Mouse (Mus musculus): Measurements from ENCODE around the gene Eif1ax. TPM values are rescaled to one million over a fixed set of nuclear protein-coding genes. Genes with fewer than 3 reads are reported as not detected.
A peak's percentile ranks its signal among the peaks of the same experiment; 100 is the strongest.

Eif1ax gene
- polyA plus RNA-seq (2012; rRNA removed), result 36.8 and 77.7 TPM in 2 replicates

DNA sequence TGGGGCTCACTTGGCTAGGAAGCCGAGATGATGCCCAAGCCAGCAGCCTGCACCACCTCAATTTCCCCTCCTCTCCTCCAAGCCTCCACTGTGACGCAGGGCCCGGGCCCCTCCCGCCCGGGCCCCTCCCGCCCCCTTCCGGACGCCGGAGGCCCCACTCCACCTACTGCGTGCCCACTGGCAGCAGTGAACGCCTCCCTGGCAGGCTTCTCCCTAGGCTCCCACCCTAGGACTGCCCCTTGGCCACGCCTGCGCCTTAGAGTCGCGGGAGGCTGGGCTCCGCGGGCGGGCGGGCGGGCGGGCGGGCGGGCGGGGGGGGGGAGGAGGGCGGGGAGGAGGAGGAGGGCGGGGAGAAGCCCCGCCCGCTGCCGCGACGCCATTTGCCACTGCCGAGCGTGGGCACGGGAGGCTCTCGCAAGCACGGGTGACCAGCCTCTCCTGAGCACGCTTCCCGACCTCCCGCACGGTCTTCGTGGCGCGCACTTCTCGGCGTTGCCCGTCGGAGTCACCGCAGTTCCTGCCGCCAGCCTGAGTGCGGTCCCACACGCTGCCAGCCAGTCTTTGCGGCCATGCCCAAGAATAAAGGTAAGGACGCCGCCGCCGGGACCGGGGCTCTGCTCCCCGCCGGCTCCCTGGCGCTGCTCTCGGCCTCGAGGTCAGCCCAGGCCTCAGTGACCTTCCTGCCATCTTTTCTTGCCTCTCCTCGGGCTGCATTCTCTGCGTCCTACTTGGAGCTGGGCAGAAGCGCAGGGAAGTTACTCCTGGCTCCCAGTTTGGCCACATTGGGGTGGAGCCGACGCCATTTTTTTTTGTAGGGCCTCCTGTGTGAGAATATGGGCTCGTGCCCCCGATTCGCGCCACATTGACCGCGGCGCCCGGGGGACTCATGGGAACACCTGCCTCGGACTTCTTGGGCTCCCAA lies at the start of gene Eif1ax:
Gene Eif1ax, plus strand, starts transcription at position 348 of the 922 bp plus-strand sequence.
- TF ChIP-seq POLR2A (IDR thresholded peaks at IDR 0.05; ENCODE audit: borderline replicate concordance, extremely low read depth, low read depth, low read length) (peak; percentile 74; the same call in 1 of the 2 replicates), CTCF (IDR thresholded peaks at IDR 0.05; ENCODE audit: insufficient read depth, low read length) (no peak)
- Histone ChIP-seq H3K4me3 (replicated peaks; ENCODE audit: extremely low read depth, low read depth, low read length) (peak within 1 kb of the TSS; percentile 97), H3K4me1 (ENCODE audit: control insufficient read depth, insufficient read depth, low read length) (no peaks in the 10 kb centered on the region; the same call in 1 of the 2 replicates)
- 28% methylated on average over 54 of the region's 76 CpGs for WGBS
- DNase-seq, result peak; percentile 61

GRCm38 (mm10) chrX:159364506-159364905 lies 7.5 kb upstream of the Eif1ax start:
- DNase-seq, result no peak
- H3K4me1 ChIP-seq (ENCODE audit: control insufficient read depth, insufficient read depth, low read length), result no peaks in the 10 kb centered on the region
- TF ChIP-seq CTCF (IDR thresholded peaks at IDR 0.05; ENCODE audit: insufficient read depth, low read length), result no peak
- no peak for TF ChIP-seq POLR2A (IDR thresholded peaks at IDR 0.05; ENCODE audit: borderline replicate concordance, extremely low read depth, low read depth, low read length)
- no peak overlapping the region for H3K4me3 ChIP-seq (replicated peaks; ENCODE audit: extremely low read depth, low read depth, low read length)
- WGBS, result 73% methylated on average over 3 of the region's 3 CpGs

- no peak for TF ChIP-seq CTCF (IDR thresholded peaks at IDR 0.05; ENCODE audit: insufficient read depth, low read length)
- TF ChIP-seq POLR2A (IDR thresholded peaks at IDR 0.05; ENCODE audit: borderline replicate concordance, extremely low read depth, low read depth, low read length), result no peak
- 27% methylated on average over 9 of the region's 9 CpGs for WGBS
- H3K4me1 ChIP-seq (ENCODE audit: control insufficient read depth, insufficient read depth, low read length), result no peaks in the 10 kb centered on the region; the same call in 1 of the 2 replicates
- no peak for DNase-seq
- H3K4me3 ChIP-seq (replicated peaks; ENCODE audit: extremely low read depth, low read depth, low read length), result peak overlapping the region; percentile 97
Observed at GRCm38 (mm10) chrX:159372753-159373144, 771 bp downstream of the Eif1ax start.

DNA sequence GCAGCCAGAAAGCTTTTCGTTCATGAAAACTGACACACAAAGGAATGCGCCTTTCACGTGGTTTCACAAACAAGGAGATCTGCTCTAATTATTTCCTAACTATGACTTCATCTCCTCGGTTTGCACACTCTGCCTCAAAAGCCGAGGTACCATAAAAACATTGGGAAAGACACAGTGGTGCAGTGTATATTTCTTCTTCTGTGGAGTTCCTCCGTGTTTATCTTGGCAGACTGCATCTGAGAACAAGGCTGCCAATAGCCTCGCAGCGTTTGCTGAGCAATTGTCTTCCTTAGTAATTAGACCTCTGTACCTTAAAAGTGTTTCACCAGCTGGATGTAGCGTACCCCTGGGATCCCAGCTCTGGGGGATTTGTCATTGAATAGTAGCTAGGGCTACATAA lies 15.1 kb downstream of the Eif1ax start:
- WGBS, result 63% methylated on average over 9 of the region's 9 CpGs
- no peak for TF ChIP-seq POLR2A (IDR thresholded peaks at IDR 0.05; ENCODE audit: borderline replicate concordance, extremely low read depth, low read depth, low read length)
- TF ChIP-seq CTCF (IDR thresholded peaks at IDR 0.05; ENCODE audit: insufficient read depth, low read length), result no peak
- Histone ChIP-seq H3K4me1 (ENCODE audit: control insufficient read depth, insufficient read depth, low read length) (no peaks in the 10 kb centered on the region), H3K4me3 (replicated peaks; ENCODE audit: extremely low read depth, low read depth, low read length) (no peak overlapping the region)
- no peak for DNase-seq

GRCm38 (mm10) chrX:159388953-159389352 lies 17.0 kb downstream of the Eif1ax start:
- Histone ChIP-seq H3K4me3 (replicated peaks; ENCODE audit: extremely low read depth, low read depth, low read length) (no peak overlapping the region), H3K4me1 (ENCODE audit: control insufficient read depth, insufficient read depth, low read length) (no peaks in the 10 kb centered on the region)
- no peak for DNase-seq
- TF ChIP-seq POLR2A (IDR thresholded peaks at IDR 0.05; ENCODE audit: borderline replicate concordance, extremely low read depth, low read depth, low read length) (no peak), CTCF (IDR thresholded peaks at IDR 0.05; ENCODE audit: insufficient read depth, low read length) (no peak)

GRCm38 (mm10) chrX:159390347-159390962 lies 18.5 kb downstream of the Eif1ax start:
- no peak for TF ChIP-seq POLR2A (IDR thresholded peaks at IDR 0.05; ENCODE audit: borderline replicate concordance, extremely low read depth, low read depth, low read length)
- no peak for TF ChIP-seq CTCF (IDR thresholded peaks at IDR 0.05; ENCODE audit: insufficient read depth, low read length)
- DNase-seq, result no peak
- H3K4me3 ChIP-seq (replicated peaks; ENCODE audit: extremely low read depth, low read depth, low read length), result no peak overlapping the region
- no peaks in the 10 kb centered on the region for H3K4me1 ChIP-seq (ENCODE audit: control insufficient read depth, insufficient read depth, low read length)
- 70% methylated on average over 6 of the region's 6 CpGs for WGBS

DNA sequence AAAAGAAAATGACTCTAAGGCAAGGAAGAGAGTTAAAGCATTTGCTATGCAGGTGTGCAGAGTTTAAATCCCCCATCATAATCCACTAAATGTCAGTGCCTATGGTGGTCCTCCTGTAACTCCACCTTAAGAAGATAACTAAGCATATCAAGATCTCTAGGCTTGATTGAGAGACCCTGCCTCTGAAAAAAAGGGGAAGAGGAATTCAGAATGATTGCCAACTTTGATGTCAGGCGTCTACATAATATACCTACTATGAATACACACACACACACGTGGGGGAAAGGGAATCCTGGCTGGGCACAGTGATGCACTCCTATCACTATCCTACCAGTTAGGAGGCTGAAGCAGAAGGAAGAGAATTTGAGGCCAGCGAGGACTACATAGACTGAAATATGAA lies 19.3 kb downstream of the Eif1ax start:
- TF ChIP-seq POLR2A (IDR thresholded peaks at IDR 0.05; ENCODE audit: borderline replicate concordance, extremely low read depth, low read depth, low read length) (no peak), CTCF (IDR thresholded peaks at IDR 0.05; ENCODE audit: insufficient read depth, low read length) (no peak)
- WGBS, result 69% methylated on average over 3 of the region's 3 CpGs
- Histone ChIP-seq H3K4me3 (replicated peaks; ENCODE audit: extremely low read depth, low read depth, low read length) (no peak overlapping the region), H3K4me1 (ENCODE audit: control insufficient read depth, insufficient read depth, low read length) (no peaks in the 10 kb centered on the region)
- DNase-seq, result no peak

- Histone ChIP-seq H3K4me3 (replicated peaks; ENCODE audit: extremely low read depth, low read depth, low read length) (no peak overlapping the region), H3K4me1 (ENCODE audit: control insufficient read depth, insufficient read depth, low read length) (no peaks in the 10 kb centered on the region)
- no peak for DNase-seq
- 54% methylated on average over 4 of the region's 4 CpGs for WGBS
- TF ChIP-seq POLR2A (IDR thresholded peaks at IDR 0.05; ENCODE audit: borderline replicate concordance, extremely low read depth, low read depth, low read length), result no peak
- no peak for TF ChIP-seq CTCF (IDR thresholded peaks at IDR 0.05; ENCODE audit: insufficient read depth, low read length)
Observed at GRCm38 (mm10) chrX:159409253-159409652, 37.3 kb downstream of the Eif1ax start.

DNA sequence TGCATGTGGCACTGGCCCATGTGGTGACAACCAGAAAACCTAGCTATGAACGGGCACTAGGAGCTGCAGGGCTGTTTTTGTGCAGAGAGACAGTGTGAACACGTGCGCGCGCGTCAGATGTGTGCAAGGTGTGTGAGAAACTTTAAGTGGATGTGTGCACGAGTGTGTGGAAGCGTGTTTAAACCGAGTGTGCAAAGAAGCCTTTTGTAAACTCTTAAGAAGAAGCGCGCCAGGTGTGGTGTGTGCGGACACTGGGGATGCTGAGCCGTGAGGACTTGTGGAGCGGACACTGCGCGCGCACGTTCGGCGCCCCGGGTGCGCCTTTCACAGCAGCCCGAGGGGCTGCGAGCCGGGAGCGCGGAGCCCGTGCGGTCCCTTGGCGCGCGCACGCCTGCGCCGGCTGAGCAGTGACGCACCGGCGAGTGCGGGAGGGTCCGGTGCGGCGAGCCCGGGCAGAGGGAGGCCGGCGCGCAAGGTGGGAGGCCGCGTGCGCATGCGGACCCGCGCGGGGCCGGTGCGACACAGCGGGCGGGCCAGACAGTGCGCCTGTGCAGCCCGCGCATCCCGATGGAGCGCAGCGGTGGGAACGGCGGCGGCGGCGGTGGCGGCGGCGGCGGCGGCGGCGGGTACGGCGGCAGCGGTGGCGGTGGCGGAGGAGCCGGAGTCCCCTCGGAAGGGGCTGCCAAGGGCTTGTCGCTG lies 42.3 kb downstream of the Eif1ax start, which contains the start of gene Map7d2:
Gene Map7d2, plus strand, starts transcription at position 443 of the 699 bp plus-strand sequence.
- H3K4me1 ChIP-seq (ENCODE audit: control insufficient read depth, insufficient read depth, low read length), result 0 out of 2 replicates have a peak, but pooled peaks cover 2% of the 10 kb centered on the region
- TF ChIP-seq CTCF (IDR thresholded peaks at IDR 0.05; ENCODE audit: insufficient read depth, low read length), result no peak
- no peak for TF ChIP-seq POLR2A (IDR thresholded peaks at IDR 0.05; ENCODE audit: borderline replicate concordance, extremely low read depth, low read depth, low read length)
- peak within 1 kb of the TSS; percentile 16 for H3K4me3 ChIP-seq (replicated peaks; ENCODE audit: extremely low read depth, low read depth, low read length)
- 44% methylated on average over 83 of the region's 83 CpGs for WGBS
- no peak for DNase-seq

Measured in lung, adult 2 months (tissue).